Mouse (Mus musculus): ENCODE data around the gene Zbtb11.

The Zbtb11 gene

DNA sequence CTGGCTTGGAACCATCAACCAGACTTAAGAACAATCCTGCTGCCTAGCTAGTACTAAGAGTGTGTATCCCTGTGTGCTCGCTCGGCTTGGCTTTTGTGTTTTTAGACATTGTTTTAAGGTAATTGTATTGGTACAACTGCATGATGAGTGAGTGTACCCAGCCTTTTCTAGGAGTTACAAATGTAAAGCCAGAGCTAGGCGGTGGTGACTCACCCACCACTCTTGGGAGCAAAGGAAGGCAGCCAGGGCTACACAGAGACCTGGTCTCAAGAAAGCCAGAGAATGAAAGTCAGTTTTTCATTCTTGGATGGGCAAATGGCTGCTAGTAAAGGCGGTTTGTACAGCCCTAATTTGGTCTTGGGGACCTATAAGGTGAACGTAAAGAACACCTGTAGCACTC, 3.3 kb upstream of the Zbtb11 start:
- no peak for DNase-seq (ENCODE audit: low spot score)

DNA sequence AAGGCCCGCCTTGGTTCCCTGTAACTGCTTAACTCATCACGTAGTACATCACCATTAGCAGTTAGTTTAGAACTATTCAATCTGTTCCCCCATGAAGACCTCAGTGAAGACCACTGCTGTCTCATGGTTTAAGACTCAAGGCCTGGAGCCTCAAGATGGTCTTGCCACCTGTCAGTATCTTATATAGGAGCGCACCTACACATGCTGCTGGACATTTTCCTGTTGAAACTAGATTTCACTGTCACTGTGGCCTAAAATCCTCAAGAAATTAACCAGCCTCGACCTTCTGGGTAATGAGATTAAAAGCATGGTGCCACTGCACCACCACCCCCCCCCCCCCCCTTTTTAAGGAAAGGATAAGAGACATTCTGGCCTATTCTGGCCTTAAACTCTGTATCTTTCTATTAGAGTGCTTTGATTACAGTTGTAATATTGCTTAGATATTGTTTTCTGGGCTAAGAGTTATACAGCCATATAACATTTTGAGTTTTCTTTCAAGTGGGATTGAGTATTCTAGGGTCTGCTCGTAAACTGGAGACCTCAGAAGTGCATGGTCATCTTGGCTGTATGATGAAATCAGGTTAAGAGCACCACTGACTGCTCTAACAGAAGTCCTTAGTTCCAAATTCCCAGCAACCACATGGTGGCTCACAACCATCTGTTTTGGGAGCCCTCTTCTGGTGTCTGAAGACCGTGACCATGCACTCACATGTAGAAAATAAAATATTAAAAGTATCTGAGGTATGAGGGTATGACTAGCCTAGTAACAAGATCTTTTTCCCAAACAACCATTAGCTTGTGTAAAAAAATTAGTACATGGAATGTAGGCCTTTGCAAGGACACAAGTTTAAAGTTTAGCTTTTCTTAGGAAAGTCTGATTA, 1.7 kb upstream of the Zbtb11 start:
- DNase-seq (ENCODE audit: low spot score): no peak

DNA sequence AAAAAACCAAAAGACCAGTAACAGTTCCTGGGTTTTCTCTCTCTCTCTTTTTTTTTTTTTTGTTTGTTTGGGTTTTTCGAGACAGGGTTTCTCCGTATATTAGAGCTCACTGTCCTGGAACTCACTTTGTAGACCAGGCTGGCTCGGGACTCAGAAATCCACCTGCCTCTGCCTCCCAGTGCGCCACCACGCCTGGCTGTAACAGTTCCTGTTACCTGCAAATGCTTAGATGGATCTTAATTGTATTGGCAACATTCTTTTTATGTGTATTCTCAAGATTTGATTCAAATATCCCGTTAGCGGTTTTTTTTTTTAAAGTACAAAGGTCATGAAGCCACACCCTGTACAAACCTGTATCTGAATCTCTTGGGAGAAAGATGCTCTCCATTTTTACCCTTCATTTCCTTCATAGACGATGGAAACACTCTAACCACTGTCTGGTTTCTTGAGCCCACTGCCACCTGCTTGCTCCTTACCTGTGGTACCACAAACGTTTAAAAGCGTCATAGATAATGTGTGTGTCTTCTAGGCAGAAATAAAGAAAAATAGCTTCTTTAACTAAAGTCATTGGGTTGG, 969 bp upstream of the Zbtb11 start:
- DNase-seq (ENCODE audit: low spot score): no peak

DNA sequence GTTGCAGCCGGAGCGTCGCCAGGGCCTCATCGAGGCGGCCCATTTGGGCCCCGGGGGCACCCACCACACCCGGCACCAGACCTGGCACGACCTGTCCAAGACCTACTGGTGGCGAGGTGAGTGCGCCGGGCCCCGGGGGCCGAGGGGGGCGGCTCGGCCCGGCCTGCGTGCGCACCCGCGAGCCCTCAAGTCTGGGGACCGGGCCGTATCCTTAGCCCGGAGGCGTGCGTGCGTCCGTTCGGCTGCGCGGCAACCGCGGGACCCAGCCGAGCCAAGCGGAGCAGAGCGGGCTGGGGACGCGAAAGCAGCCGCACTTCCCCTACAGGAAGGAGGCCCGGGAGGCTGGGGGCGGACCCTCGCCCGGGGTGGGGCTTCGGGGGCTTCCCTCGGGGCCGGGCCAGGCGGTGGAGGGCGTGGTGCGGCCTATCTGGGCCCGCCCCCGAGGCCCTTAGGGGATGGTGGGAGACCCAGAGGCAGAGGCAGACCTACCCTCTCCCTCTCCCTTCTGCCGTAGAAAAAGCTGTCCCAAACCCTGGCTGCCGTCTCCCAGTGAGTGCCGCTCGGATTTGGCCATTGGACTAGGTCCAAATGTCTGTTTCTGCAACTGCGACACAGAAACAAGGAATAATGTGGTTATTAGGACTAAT, 696 bp downstream of the Zbtb11 start:
- DNase-seq (ENCODE audit: low spot score): peak; percentile 91

GRCm38 (mm10) chr16:55974903-55975285, 1.2 kb downstream of the Zbtb11 start:
- no peak for DNase-seq (ENCODE audit: low spot score)

DNA sequence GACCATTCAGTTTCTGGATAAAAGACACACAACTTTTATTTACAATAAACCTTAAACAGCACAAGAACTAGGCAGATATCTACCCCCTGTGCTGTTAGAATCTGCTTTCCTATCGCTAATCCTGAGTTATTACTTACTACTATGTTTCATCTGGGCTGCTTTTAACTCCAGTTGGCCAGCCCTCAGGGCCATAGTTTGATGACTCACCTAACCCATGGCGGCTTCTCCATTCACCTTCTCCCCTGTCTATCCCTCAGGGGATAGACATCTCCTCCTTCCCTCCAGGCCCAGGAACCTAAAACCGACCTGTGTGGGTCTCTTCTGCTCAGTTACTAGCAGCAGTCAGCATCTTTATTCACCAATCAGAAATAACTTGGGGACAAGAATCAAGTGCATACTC, 12.3 kb downstream of the Zbtb11 start:
- DNase-seq (ENCODE audit: low spot score): no peak

- DNase-seq (ENCODE audit: low spot score): no peak
These were observed 16.6 kb downstream of the Zbtb11 start for GRCm38 (mm10) chr16:55990311-55990710.

DNA sequence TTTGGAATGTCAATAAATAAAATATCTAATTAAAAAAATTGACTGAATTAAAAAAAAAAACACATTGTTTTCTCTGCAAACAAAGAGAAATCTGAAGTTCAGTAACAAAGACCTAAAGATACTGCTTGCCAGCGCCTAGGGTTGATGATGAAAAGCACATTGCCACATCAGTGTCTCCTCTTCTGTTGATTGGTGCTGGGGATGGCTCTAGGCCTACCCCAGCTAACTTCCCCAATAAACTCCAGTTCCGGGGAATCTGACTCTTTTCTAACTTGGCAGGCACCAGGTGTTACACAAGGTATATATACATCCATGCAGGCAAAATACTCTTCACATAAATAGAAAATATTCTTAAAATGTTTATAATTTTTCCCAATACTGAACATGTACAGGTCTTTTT, 20.6 kb downstream of the Zbtb11 start:
- no peak for DNase-seq (ENCODE audit: low spot score)

DNA sequence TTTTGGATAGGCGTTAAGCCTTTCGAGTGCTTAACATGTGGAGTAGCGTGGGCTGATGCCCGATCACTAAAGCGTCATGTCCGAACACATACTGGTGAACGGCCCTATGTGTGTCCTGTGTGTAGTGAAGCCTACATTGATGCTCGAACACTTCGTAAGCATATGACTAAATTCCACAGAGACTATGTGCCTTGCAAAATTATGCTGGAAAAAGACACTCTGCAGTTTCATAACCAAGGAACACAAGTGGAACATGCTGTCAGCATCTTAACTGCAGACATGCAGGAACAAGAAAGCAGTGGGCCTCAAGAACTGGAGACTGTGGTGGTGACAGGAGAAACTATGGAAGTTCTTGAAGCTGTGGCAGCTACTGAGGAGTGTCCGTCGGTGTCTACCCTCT, 33.1 kb downstream of the Zbtb11 start:
- no peak for DNase-seq (ENCODE audit: low spot score)

DNA sequence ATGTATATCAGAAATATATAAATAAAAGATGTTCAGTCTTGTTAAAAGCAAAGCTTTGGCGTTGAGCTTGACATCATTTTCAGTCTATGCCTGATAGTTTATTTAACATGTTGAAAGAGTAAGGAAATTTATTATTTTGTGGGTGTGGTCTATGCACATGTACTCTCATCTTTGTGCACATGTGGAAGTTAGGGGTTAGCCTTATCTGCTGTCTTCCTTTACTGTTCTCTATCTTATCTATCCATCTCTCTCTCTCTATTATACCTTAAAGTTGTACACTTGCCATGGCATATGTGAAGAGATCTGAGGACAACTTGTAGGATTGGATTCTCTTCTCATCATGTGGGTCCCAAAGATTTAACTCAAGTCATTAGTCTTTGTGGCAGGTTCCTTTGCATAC, 35.2 kb downstream of the Zbtb11 start:
- no peak for DNase-seq (ENCODE audit: low spot score)

DNA sequence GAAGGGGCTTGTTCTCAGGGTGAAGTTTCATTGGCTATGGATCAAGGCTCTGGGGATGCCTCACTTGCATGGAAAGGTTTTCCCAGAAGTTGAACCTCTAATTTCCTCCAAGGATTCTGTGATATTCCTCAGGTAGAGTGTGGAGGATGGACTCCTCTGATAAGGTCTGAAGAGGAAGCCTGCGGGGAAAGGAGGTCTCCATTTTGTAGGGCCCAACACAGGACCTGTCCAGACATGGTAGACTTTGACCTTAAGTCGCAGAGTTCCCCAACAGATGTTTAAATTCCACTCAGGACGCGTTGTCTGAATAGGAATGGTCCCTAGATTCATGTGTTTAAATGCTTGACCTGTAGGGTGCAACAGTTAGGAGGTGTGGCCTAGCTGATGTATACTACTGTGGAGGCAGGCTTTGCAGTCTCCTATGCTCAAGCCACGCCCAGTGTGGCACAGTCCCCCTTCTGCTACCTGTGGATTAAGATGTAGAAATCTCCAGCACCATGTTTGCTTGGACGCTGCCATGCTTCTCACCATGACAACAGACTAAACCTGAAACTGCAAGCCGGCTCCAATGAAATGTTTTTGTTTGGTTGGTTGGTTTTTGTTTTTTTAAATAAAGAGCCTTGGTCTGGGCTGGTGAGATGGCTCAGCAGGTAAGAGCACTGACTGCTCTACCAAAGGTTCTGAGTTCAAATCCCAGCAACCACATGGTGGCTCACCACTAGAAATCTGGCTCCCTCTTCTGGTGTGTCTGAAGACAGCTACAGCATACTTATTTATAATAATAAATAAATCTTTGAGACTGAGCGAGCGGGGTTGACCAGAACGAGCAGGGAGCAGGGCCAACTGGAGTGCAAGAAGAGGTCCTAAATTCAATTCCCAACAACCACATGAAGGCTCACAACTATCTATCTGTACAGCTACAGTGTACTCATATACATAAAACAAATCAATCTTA, 39.4 kb downstream of the Zbtb11 start:
- DNase-seq (ENCODE audit: low spot score): no peak

- no peak for DNase-seq (ENCODE audit: low spot score)
These were observed 40.4 kb downstream of the Zbtb11 start for GRCm38 (mm10) chr16:56014076-56014475.

- DNase-seq (ENCODE audit: low spot score): no peak
These were observed 46.0 kb downstream of the Zbtb11 start for GRCm38 (mm10) chr16:56019660-56020059.

GRCm38 (mm10) chr16:56027854-56028629, 54.4 kb downstream of the Zbtb11 start:
- no peak for DNase-seq (ENCODE audit: low spot score)

DNA sequence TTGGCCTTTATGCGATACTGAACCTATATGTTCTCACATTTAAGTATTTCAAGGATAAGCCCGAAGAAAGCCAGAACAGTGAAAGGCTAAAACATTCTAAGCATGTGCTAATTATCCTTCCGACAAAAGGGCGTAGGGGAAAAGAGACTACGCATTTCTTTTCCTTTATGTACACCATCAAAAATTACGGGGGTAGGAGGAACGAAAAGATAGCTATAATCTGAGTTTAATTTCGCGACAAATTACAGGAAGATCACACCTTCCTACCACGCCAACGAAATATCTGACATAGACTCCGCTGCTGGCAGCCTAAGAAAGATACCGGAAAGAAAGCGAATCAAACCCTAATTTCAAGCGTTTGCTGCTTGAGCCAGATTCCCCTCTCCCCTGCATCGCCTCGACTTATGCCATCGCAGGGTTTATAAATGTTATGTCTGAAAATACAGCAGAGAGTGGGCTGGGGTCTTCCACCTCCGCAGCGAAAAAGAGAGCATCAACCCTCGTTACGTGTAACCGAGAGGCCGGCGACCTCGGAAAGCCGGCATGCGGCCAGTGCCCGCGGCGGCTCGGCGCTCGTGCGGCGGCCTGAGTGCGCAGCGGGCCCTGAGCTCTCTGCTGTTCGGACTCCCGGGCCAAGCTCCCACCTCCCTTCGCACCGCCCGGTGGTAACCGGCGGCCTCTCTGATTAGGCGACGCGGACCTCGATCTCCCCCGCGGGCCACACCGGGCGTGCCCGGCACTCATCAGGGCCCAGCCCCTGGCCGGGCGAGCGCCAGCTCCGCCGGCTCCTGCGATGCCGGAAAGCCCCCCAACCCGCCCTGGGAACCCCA, 55.3 kb downstream of the Zbtb11 start:
- peak; percentile 61 for DNase-seq (ENCODE audit: low spot score)

DNA sequence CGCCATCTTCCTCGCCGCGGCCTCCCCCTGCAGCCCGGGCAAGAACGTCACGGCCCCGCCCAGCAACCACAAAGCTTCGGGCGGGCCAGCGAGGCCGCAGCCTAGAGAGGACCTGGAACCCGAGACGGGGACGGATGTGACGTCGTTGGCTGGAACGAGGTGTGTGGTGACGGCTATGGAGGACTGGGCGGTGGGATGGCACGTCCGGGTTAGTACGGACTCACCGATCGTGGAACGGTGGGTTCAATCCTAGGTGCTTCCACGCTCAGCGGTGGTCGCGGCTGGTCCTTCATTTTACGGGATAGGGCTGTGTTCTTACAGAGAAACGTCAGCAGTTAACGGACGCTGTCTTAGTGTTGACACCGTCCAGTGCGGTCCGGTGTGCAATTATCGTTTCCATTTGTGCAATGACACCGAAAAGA, 56.0 kb downstream of the Zbtb11 start, which contains the start of gene Pcnp:
Pcnp (minus strand) TSS at position 79 of the 422 bp plus-strand sequence.
- peak; percentile 97 for DNase-seq (ENCODE audit: low spot score)

DNA sequence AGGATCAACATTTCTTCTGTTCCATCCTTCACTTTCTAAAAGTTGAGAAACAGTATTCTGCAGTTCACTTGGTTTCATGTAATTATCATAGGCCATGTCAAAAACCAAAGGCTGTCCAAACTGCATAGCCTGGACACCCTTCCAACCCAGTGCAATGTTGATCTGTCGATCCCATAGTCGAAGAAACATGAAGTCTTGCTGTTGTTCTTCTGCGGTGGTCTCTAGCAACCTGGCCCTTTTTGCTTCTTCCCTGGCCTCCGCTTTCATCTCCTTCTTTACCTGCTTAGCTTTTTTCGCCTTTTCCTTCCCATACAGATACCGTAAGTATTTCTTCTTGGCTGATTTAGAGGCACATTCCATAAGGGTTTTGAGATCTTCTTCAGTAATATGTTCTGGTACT, 60.9 kb downstream of the Zbtb11 start:
- DNase-seq (ENCODE audit: low spot score): no peak

- DNase-seq (ENCODE audit: low spot score): no peak
These were observed 62.8 kb downstream of the Zbtb11 start for GRCm38 (mm10) chr16:56036501-56036900.

DNA sequence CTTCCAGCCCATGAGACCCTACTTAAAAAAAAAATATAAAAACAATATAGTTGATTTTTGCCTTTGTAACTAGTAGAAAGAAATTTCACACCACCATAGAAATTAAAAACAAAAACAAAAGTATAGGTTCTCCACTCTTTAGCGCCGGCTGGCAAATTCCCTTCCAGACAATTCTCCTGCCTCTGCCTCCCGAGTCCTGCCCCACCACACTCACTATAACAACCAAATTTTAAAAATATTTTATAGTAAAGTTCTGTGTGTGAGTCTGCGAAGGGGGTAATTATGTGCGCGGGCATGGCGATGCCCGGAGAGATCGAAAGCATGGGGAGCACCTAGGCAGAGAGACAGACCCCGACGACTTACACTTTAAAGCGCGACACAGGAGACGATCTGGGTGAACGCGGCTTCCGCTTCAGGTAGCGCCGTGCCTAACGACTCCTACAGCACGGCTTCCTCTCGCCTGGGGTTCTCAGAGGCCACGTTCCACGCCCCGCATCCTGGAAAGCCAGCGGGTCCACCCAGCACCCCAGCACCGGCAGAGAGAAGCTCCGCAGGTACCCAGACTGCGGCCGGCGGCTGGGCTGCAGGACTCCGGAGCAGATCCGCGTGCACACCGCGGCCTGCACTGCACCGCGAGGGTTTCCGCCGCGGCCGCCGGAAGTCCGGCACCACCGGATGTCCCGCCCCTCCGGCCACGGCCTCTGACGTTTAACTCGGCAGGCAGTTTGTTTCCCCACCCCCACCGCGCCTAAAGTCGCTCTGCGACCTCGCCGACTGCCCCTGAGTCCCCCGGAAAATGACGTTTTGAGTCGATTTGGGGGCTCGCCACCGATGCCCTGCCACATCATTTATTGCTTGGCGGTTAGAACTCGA, 63.7 kb downstream of the Zbtb11 start, which contains the start of gene Trmt10c:
Trmt10c (minus strand) TSS at position 682 of the 873 bp plus-strand sequence.
- peak; percentile 91 for DNase-seq (ENCODE audit: low spot score)
